Mouse (Mus musculus) CH12.LX (cell line): ENCODE data around the gene Tgfbi. TPM values are rescaled to one million over a fixed set of nuclear protein-coding genes. Genes with fewer than 3 reads are reported as not detected.

Experiments used
- DNase-seq: peaks from one replicate; pipeline ENCODE4 v3.0.0-alpha.2; 2013; ENCODE audit errors: extremely low read depth
- H3K27ac ChIP-seq: 2 replicates; pipeline ENCODE4 v1.5.1; 2012; ENCODE audit warnings: low read depth, mild to moderate bottlenecking, control low read depth, moderate library complexity; ENCODE audit not compliant: insufficient read depth
- H3K27me3 ChIP-seq: replicated peaks from 2 replicates; pipeline ENCODE3; 2012; ENCODE audit warnings: inconsistent platforms
- H3K36me3 ChIP-seq, 2 experiments: replicated peaks in 1 of 2; 2 replicates each; pipeline versions ENCODE3 to v1.6.1; 2012; ENCODE audit warnings: inconsistent platforms in 1 of 2, low read length in 1 of 2, mild to moderate bottlenecking in 1 of 2, mixed read lengths in 1 of 2, moderate library complexity in 1 of 2; ENCODE audit not compliant: control insufficient read depth in 1 of 2, insufficient read depth in 1 of 2
- H3K4me1 ChIP-seq, 2 experiments: 2 replicates each; pipeline ENCODE4 v1.6.1; 2012; ENCODE audit warnings: inconsistent platforms in 1 of 2, moderate library complexity in 1 of 2; ENCODE audit not compliant: insufficient read depth in 2 of 2, control insufficient read depth in 1 of 2
- H3K4me2 ChIP-seq: 2 replicates; pipeline ENCODE4 v1.6.1; 2012; ENCODE audit warnings: low read depth, mild to moderate bottlenecking, control low read depth; ENCODE audit not compliant: poor library complexity, insufficient read depth, severe bottlenecking
- H3K4me3 ChIP-seq, 3 experiments: fragments of 150-350 bp in 1 of 3; sonication (generic) in 1 of 3; replicated peaks in 1 of 3; 2 replicates each; pipeline versions ENCODE3 to v1.5.1; 2011 to 2012; ENCODE audit warnings: low read depth in 2 of 3, low read length in 2 of 3, mild to moderate bottlenecking in 2 of 3, moderate library complexity in 2 of 3, control low read depth in 1 of 3, improper control_type of control experiment in 1 of 3, inconsistent platforms in 1 of 3, mixed read lengths in 1 of 3; ENCODE audit not compliant: poor library complexity in 1 of 3
- H3K79me2 ChIP-seq: replicated peaks from 2 replicates; pipeline ENCODE4 v1.6.1; 2012; ENCODE audit warnings: mild to moderate bottlenecking, moderate library complexity; ENCODE audit not compliant: control insufficient read depth, poor library complexity, insufficient read depth, severe bottlenecking; ENCODE audit errors: extremely low read depth
- H3K9ac ChIP-seq: 2 replicates; pipeline ENCODE4 v1.6.1; 2012; ENCODE audit warnings: low read depth, mild to moderate bottlenecking, control low read depth, moderate library complexity; ENCODE audit not compliant: insufficient read depth
- H3K9me3 ChIP-seq: replicated peaks from 2 replicates; pipeline ENCODE3; 2012; ENCODE audit warnings: low read length, inconsistent platforms, mixed read lengths
- BHLHE40 ChIP-seq: IDR thresholded peaks from 2 replicates; pipeline ENCODE4 v1.6.1; 2011; ENCODE audit warnings: mild to moderate bottlenecking, low read depth, low read length, improper control_type of control experiment
- CTCF ChIP-seq, 2 experiments: IDR thresholded peaks in 1 of 2; conservative IDR thresholded peaks in 1 of 2; 2 replicates each; pipeline ENCODE4 v1.5.1; 2011 to 2012; ENCODE audit warnings: low read depth in 2 of 2, low read length in 2 of 2, improper control_type of control experiment in 1 of 2, inconsistent platforms in 1 of 2, mild to moderate bottlenecking in 1 of 2, moderate library complexity in 1 of 2
- E2F4 ChIP-seq: IDR thresholded peaks from 2 replicates; pipeline ENCODE4 v1.6.1; 2011; ENCODE audit warnings: low read depth, low read length, improper control_type of control experiment; ENCODE audit not compliant: insufficient replicate concordance
- EP300 ChIP-seq: IDR thresholded peaks from 2 replicates; pipeline ENCODE4 v1.6.1; 2011; ENCODE audit warnings: low read length, improper control_type of control experiment
- GABPA ChIP-seq: IDR thresholded peaks from 2 replicates; pipeline ENCODE4 v1.6.1; 2012; ENCODE audit warnings: low read depth, low read length, improper control_type of control experiment, inconsistent platforms; ENCODE audit not compliant: insufficient replicate concordance
- HCFC1 ChIP-seq: IDR thresholded peaks from 2 replicates; pipeline ENCODE4 v1.6.1; 2012; ENCODE audit warnings: low read depth, mild to moderate bottlenecking, inconsistent platforms, low read length, improper control_type of control experiment
- IRF4 ChIP-seq: IDR thresholded peaks from 2 replicates; pipeline ENCODE4 v1.6.1; 2014; ENCODE audit warnings: low read depth, mild to moderate bottlenecking, inconsistent platforms, low read length, improper control_type of control experiment
- JUND ChIP-seq: conservative IDR thresholded peaks from 2 replicates; pipeline ENCODE4 v1.6.1; 2011; ENCODE audit warnings: low read depth, low read length, improper control_type of control experiment
- KAT2A ChIP-seq: IDR thresholded peaks from 2 replicates; pipeline ENCODE4 v1.6.1; 2012; ENCODE audit warnings: low read length, improper control_type of control experiment, inconsistent platforms; ENCODE audit not compliant: insufficient replicate concordance
- MAFK ChIP-seq: IDR thresholded peaks from 2 replicates; pipeline ENCODE4 v1.6.1; 2011; ENCODE audit warnings: low read length, improper control_type of control experiment; ENCODE audit not compliant: insufficient replicate concordance
- MAX ChIP-seq: IDR thresholded peaks from 2 replicates; pipeline ENCODE4 v1.6.1; 2011; ENCODE audit warnings: low read length, improper control_type of control experiment
- MAZ ChIP-seq: IDR thresholded peaks from 2 replicates; pipeline ENCODE4 v1.6.1; 2012; ENCODE audit warnings: low read depth, mild to moderate bottlenecking, inconsistent platforms, low read length, improper control_type of control experiment, moderate library complexity
- MYC ChIP-seq: IDR thresholded peaks from 2 replicates; pipeline ENCODE4 v1.6.1; 2011; ENCODE audit warnings: low read depth, mild to moderate bottlenecking, improper control_type of control experiment, low read length
- PAX5 ChIP-seq: IDR thresholded peaks from 2 replicates; pipeline ENCODE4 v1.6.1; 2012; ENCODE audit warnings: low read length, inconsistent platforms, mixed read lengths
- POLR2A ChIP-seq: IDR thresholded peaks from 2 replicates; pipeline ENCODE4 v1.6.1; 2011; ENCODE audit warnings: low read depth, mild to moderate bottlenecking, improper control_type of control experiment, low read length
- POLR2AphosphoS2 ChIP-seq: IDR thresholded peaks from 2 replicates; pipeline ENCODE4 v1.6.1; 2011; ENCODE audit warnings: low read depth, low read length, improper control_type of control experiment
- RAD21 ChIP-seq: IDR thresholded peaks from 2 replicates; pipeline ENCODE4 v1.6.1; 2011; ENCODE audit warnings: low read depth, mild to moderate bottlenecking, low read length, improper control_type of control experiment, moderate library complexity
- SMC3 ChIP-seq: IDR thresholded peaks from 2 replicates; pipeline ENCODE4 v1.6.1; 2011; ENCODE audit warnings: low read depth, low read length, improper control_type of control experiment
- TCF12 ChIP-seq: IDR thresholded peaks from 2 replicates; pipeline ENCODE4 v1.6.1; 2014; ENCODE audit warnings: low read depth, mild to moderate bottlenecking, inconsistent platforms, low read length, improper control_type of control experiment
- UBTF ChIP-seq: IDR thresholded peaks from 2 replicates; pipeline ENCODE4 v1.6.1; 2012; ENCODE audit warnings: low read depth, mild to moderate bottlenecking, inconsistent platforms, low read length, improper control_type of control experiment, moderate library complexity
- USF1 ChIP-seq: IDR thresholded peaks from 2 replicates; pipeline ENCODE4 v1.6.1; 2014; ENCODE audit warnings: low read depth, mild to moderate bottlenecking, inconsistent platforms, low read length, improper control_type of control experiment
- USF2 ChIP-seq: conservative IDR thresholded peaks from 2 replicates; pipeline ENCODE4 v1.6.1; 2011; ENCODE audit warnings: low read depth, low read length, improper control_type of control experiment
- ZKSCAN1 ChIP-seq: IDR thresholded peaks from 2 replicates; pipeline ENCODE4 v1.6.1; 2012; ENCODE audit warnings: low read depth, inconsistent platforms, low read length, improper control_type of control experiment, borderline replicate concordance
- ZMIZ1 ChIP-seq: IDR thresholded peaks from 2 replicates; pipeline ENCODE4 v1.6.1; 2012; ENCODE audit warnings: low read depth, mild to moderate bottlenecking, inconsistent platforms, low read length, improper control_type of control experiment
- dilution Hi-C: fragments of 300-500 bp; cut with MboI; formaldehyde crosslinking; loops from 2 replicates; pipeline ENCODE4 v1.14.3; 2020; ENCODE audit warnings: low sequenced_read_pairs; ENCODE audit not compliant: extremely low pct_unique_long_range_greater_than_20kb, extremely low pct_ligation_motif_present
- in situ Hi-C: fragments of 300-500 bp; cut with MboI; formaldehyde crosslinking; loops from 3 replicates; pipeline ENCODE4 v1.14.3; 2019; ENCODE audit warnings: low sequenced_read_pairs, low pct_ligation_motif_present, low pct_unique_long_range_greater_than_20kb, mixed read lengths
- polyA plus RNA-seq: library from polyadenylated mRNA; unstranded; fragments of >175 nt; gene quantifications from 2 replicates; pipeline ENCODE4 v1.2.1, GENCODE M21; 2012; ENCODE audit warnings: low read depth; ENCODE audit not compliant: insufficient read length
- total RNA-seq, 2 experiments: library from RNA; depleted of rRNA; stranded (reverse); fragments of 300-350 nt in 1 of 2; fragments of >200 nt in 1 of 2; gene quantifications; 2 replicates each; pipeline ENCODE4 v1.2.3; 2012 to 2014

The Tgfbi gene
- not detected in 2 replicates for total RNA-seq (2012; rRNA removed)
- total RNA-seq (2014; rRNA removed) = not detected in 2 replicates
- polyA plus RNA-seq = not detected in 2 replicates

- Histone ChIP-seq H3K36me3 (no peaks in the 10 kb centered on the region), H3K4me2 (no peak within 1 kb of the TSS), H3K9ac (no peak within 1 kb of the TSS), H3K9me3 (no peaks in the 10 kb centered on the region), H3K79me2 (no peaks in the 10 kb centered on the region), H3K4me3 (no peak within 1 kb of the TSS), H3K4me1 (no peaks in the 10 kb centered on the region; a peak in 1 of 4 replicates), H3K27ac (no peak within 1 kb of the TSS), H3K27me3 (peaks cover 95% of the 10 kb centered on the region)
- in situ Hi-C loops = no loop called here
- dilution Hi-C loops = no loop called here
- DNase-seq = no peak
- TF ChIP-seq ZMIZ1 (no peak), MAFK (no peak), GABPA (no peak), POLR2AphosphoS2 (no peak), MAX (no peak)
- TF ChIP-seq, all 38 proteins: peak for 0
Measured at GRCm38 (mm10) chr13:56609103-56609856, at the start of gene Tgfbi. TSS of gene Tgfbi (plus strand) at chr13:56609523.

- no peaks in the 10 kb centered on the region for H3K36me3 ChIP-seq
- in situ Hi-C loops = no loop called here
- no peaks in the 10 kb centered on the region for H3K4me1 ChIP-seq
- no peak overlapping the region for H3K4me2 ChIP-seq
- dilution Hi-C loops = no loop called here
- TF ChIP-seq BHLHE40 (no peak), CTCF (conservative IDR thresholded peaks at IDR 0.05 in 1 of 2, IDR thresholded peaks at IDR 0.05 in 1 of 2; ENCODE audit: low read depth in 2 of 2, low read length in 2 of 2) (no peak), TCF12 (no peak), E2F4 (no peak), USF1 (no peak), IRF4 (no peak)
- no peak overlapping the region for H3K9ac ChIP-seq
- H3K27me3 ChIP-seq = peaks cover 77% of the 10 kb centered on the region
- no peaks in the 10 kb centered on the region for H3K9me3 ChIP-seq
- H3K4me3 ChIP-seq = no peak overlapping the region
- no peak overlapping the region for H3K27ac ChIP-seq
- H3K79me2 ChIP-seq = no peaks in the 10 kb centered on the region
- DNase-seq = no peak
Measured at GRCm38 (mm10) chr13:56559841-56560370, 49.4 kb upstream of the Tgfbi start.

GRCm38 (mm10) chr13:56561129-56561528, 48.2 kb upstream of the Tgfbi start:
- H3K36me3 ChIP-seq = no peaks in the 10 kb centered on the region
- dilution Hi-C loops (no loop called here), in situ Hi-C loops (no loop called here)
- H3K4me2 ChIP-seq = no peak overlapping the region
- no peak overlapping the region for H3K4me3 ChIP-seq
- peaks cover 76% of the 10 kb centered on the region for H3K27me3 ChIP-seq
- H3K79me2 ChIP-seq = no peaks in the 10 kb centered on the region
- no peak for DNase-seq
- no peak overlapping the region for H3K27ac ChIP-seq
- no peaks in the 10 kb centered on the region for H3K4me1 ChIP-seq
- H3K9ac ChIP-seq = no peak overlapping the region
- TF ChIP-seq POLR2AphosphoS2 = no peak
- TF ChIP-seq POLR2A = no peak
- no peak for TF ChIP-seq USF2
- no peak for TF ChIP-seq ZKSCAN1
- TF ChIP-seq UBTF = no peak
- no peak for TF ChIP-seq JUND
- TF ChIP-seq KAT2A = no peak
- TF ChIP-seq USF1 = no peak
- TF ChIP-seq MYC = no peak
- TF ChIP-seq HCFC1 = no peak
- no peak for TF ChIP-seq GABPA
- TF ChIP-seq MAFK = no peak
- TF ChIP-seq EP300 = no peak
- no peak for TF ChIP-seq MAZ
- TF ChIP-seq SMC3 = no peak
- TF ChIP-seq PAX5 = no peak
- no peak for TF ChIP-seq RAD21
- no peak for TF ChIP-seq BHLHE40
- TF ChIP-seq CTCF (conservative IDR thresholded peaks at IDR 0.05 in 1 of 2, IDR thresholded peaks at IDR 0.05 in 1 of 2; ENCODE audit: low read depth in 2 of 2, low read length in 2 of 2) = no peak
- H3K9me3 ChIP-seq = no peaks in the 10 kb centered on the region
